Mouse (Mus musculus): ENCODE results near the gene Olfr799.

DNA sequence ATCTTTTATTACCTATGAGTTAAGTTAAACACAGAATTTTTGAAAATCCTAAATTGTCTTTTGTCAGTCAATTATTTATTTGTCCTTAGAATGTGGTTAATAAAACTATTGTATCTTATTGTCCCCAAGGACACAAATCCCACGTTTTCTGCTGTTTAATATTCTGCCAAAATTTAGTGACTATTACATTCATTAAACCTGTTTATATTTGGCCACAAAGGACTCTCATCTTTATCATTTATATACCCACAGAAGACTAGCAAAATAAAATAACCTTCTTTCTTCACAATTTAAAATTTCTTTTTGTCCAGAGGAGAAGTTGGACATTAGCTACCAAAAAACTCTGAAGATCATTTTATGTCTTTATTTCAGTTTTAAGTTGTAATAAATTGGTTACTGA, at the start of gene Olfr799:
- TF ChIP-seq NANOG (IDR thresholded peaks at IDR 0.05; ENCODE audit: borderline replicate concordance, low read length): no peak
- TF ChIP-seq CTCF (conservative IDR thresholded peaks at IDR 0.05; ENCODE audit: low read length): no peak
- TF ChIP-seq POU5F1 (IDR thresholded peaks at IDR 0.05; ENCODE audit: borderline replicate concordance, low read length): no peak

Data from E14TG2a.4 (cell line).